Mouse (Mus musculus): ENCODE measurements at regions not wholly inside any gene's neighbourhood (a gene's known extent, or its start where the extent isn't known, plus 50 kb on each side); places are given as distances from the start of the nearest gene placed in this dataset.
A peak's percentile ranks its signal among the peaks of the same experiment; 100 is the strongest.

GRCm38 (mm10) chr16:92988000-92988399, 162.1 kb upstream of the Runx1 start:
- Histone ChIP-seq H3K9me3 (replicated peaks; ENCODE audit: low read length) (no peaks in the 10 kb centered on the region), H3K4me3 (replicated peaks; ENCODE audit: low read depth, low read length) (no peak overlapping the region), H3K4me2 (ENCODE audit: low read length) (no peak overlapping the region), H3K27ac (no peak overlapping the region), H3K27me3 (ENCODE audit: insufficient read depth, low read length) (no peaks in the 10 kb centered on the region), H3K9ac (ENCODE audit: low read depth, low read length) (no peak overlapping the region), H3K36me3 (ENCODE audit: insufficient read depth, low read length) (no peaks in the 10 kb centered on the region), H3K4me1 (replicated peaks; ENCODE audit: insufficient read depth, low read length) (no peaks in the 10 kb centered on the region)
- TF ChIP-seq CTCF (IDR thresholded peaks at IDR 0.05; ENCODE audit: low read depth): peak; percentile 44; the same call in 1 of the 2 replicates
- ATAC-seq (replicated peaks; ENCODE audit: low FRiP score, low read depth) (no peak), DNase-seq (ENCODE audit: low spot score) (no peak)
- 91% methylated on average over 3 of the region's 3 CpGs for whole genome bisulfite sequencing

GRCm38 (mm10) chr16:92985768-92986167, 159.8 kb upstream of the Runx1 start:
- Histone ChIP-seq H3K9me3 (replicated peaks; ENCODE audit: low read length) (no peaks in the 10 kb centered on the region; the same call in 1 of the 2 replicates), H3K4me3 (replicated peaks; ENCODE audit: low read depth, low read length) (no peak overlapping the region), H3K27me3 (ENCODE audit: insufficient read depth, low read length) (no peaks in the 10 kb centered on the region), H3K4me2 (ENCODE audit: low read length) (no peak overlapping the region), H3K4me1 (replicated peaks; ENCODE audit: insufficient read depth, low read length) (no peaks in the 10 kb centered on the region), H3K9ac (ENCODE audit: low read depth, low read length) (no peak overlapping the region), H3K27ac (no peak overlapping the region), H3K36me3 (ENCODE audit: insufficient read depth, low read length) (no peaks in the 10 kb centered on the region)
- 63% methylated on average over 6 of the region's 6 CpGs for WGBS
- no peak for DNase-seq (ENCODE audit: low spot score)
- TF ChIP-seq CTCF (IDR thresholded peaks at IDR 0.05; ENCODE audit: low read depth): no peak
- ATAC-seq (replicated peaks; ENCODE audit: low FRiP score, low read depth): no peak

- DNase-seq (ENCODE audit: low spot score) (no peak), ATAC-seq (replicated peaks; ENCODE audit: low FRiP score, low read depth) (no peak)
- no peaks in the 10 kb centered on the region for H3K36me3 ChIP-seq (ENCODE audit: insufficient read depth, low read length)
- H3K4me1 ChIP-seq (replicated peaks; ENCODE audit: insufficient read depth, low read length): no peaks in the 10 kb centered on the region
- no peaks in the 10 kb centered on the region for H3K27me3 ChIP-seq (ENCODE audit: insufficient read depth, low read length)
- H3K4me3 ChIP-seq (replicated peaks; ENCODE audit: low read depth, low read length): no peak overlapping the region
- H3K27ac ChIP-seq: no peak overlapping the region
- H3K9me3 ChIP-seq (replicated peaks; ENCODE audit: low read length): no peaks in the 10 kb centered on the region; the same call in 1 of the 2 replicates
- H3K4me2 ChIP-seq (ENCODE audit: low read length): no peak overlapping the region
- 93% methylated on average over 7 of the region's 7 CpGs for WGBS
- no peak overlapping the region for H3K9ac ChIP-seq (ENCODE audit: low read depth, low read length)
- TF ChIP-seq CTCF (IDR thresholded peaks at IDR 0.05; ENCODE audit: low read depth): no peak
Observed at GRCm38 (mm10) chr16:92982934-92983333, 157.0 kb upstream of the Runx1 start.

- Histone ChIP-seq H3K4me1 (replicated peaks; ENCODE audit: insufficient read depth, low read length) (no peaks in the 10 kb centered on the region), H3K27me3 (ENCODE audit: insufficient read depth, low read length) (no peaks in the 10 kb centered on the region), H3K9ac (ENCODE audit: low read depth, low read length) (no peak overlapping the region), H3K4me2 (ENCODE audit: low read length) (no peak overlapping the region), H3K36me3 (ENCODE audit: insufficient read depth, low read length) (no peaks in the 10 kb centered on the region), H3K4me3 (replicated peaks; ENCODE audit: low read depth, low read length) (no peak overlapping the region), H3K27ac (no peak overlapping the region), H3K9me3 (replicated peaks; ENCODE audit: low read length) (no peaks in the 10 kb centered on the region; the same call in 1 of the 2 replicates)
- DNase-seq (ENCODE audit: low spot score): peak; percentile 23
- no peak for TF ChIP-seq CTCF (IDR thresholded peaks at IDR 0.05; ENCODE audit: low read depth)
- WGBS: 33% methylated on average over 11 of the region's 11 CpGs
- ATAC-seq (replicated peaks; ENCODE audit: low FRiP score, low read depth): no peak; the same call in 1 of the 2 replicates
Observed at GRCm38 (mm10) chr16:92979620-92980330, 153.8 kb upstream of the Runx1 start.

- Histone ChIP-seq H3K9ac (ENCODE audit: low read depth, low read length) (no peak overlapping the region), H3K36me3 (ENCODE audit: insufficient read depth, low read length) (no peaks in the 10 kb centered on the region), H3K4me2 (ENCODE audit: low read length) (no peak overlapping the region), H3K9me3 (replicated peaks; ENCODE audit: low read length) (no peaks in the 10 kb centered on the region), H3K27ac (no peak overlapping the region), H3K4me1 (replicated peaks; ENCODE audit: insufficient read depth, low read length) (no peaks in the 10 kb centered on the region), H3K27me3 (ENCODE audit: insufficient read depth, low read length) (no peaks in the 10 kb centered on the region), H3K4me3 (replicated peaks; ENCODE audit: low read depth, low read length) (no peak overlapping the region)
- no peak for TF ChIP-seq CTCF (IDR thresholded peaks at IDR 0.05; ENCODE audit: low read depth)
- peak; percentile 36 for DNase-seq (ENCODE audit: low spot score)
- ATAC-seq (replicated peaks; ENCODE audit: low FRiP score, low read depth): no peak; the same call in 1 of the 2 replicates
- 38% methylated on average over 8 of the region's 8 CpGs for WGBS
Observed at GRCm38 (mm10) chr16:92976097-92976496, 150.1 kb upstream of the Runx1 start.

- H3K4me2 ChIP-seq (ENCODE audit: low read length): no peak overlapping the region
- TF ChIP-seq CTCF (IDR thresholded peaks at IDR 0.05; ENCODE audit: low read depth): no peak
- H3K4me1 ChIP-seq (replicated peaks; ENCODE audit: insufficient read depth, low read length): no peaks in the 10 kb centered on the region
- no peak for DNase-seq (ENCODE audit: low spot score)
- no peaks in the 10 kb centered on the region for H3K9me3 ChIP-seq (replicated peaks; ENCODE audit: low read length)
- H3K4me3 ChIP-seq (replicated peaks; ENCODE audit: low read depth, low read length): no peak overlapping the region
- 83% methylated on average over 8 of the region's 8 CpGs for WGBS
- ATAC-seq (replicated peaks; ENCODE audit: low FRiP score, low read depth): no peak
- H3K27ac ChIP-seq: no peak overlapping the region
- H3K9ac ChIP-seq (ENCODE audit: low read depth, low read length): no peak overlapping the region
- no peaks in the 10 kb centered on the region for H3K27me3 ChIP-seq (ENCODE audit: insufficient read depth, low read length)
- H3K36me3 ChIP-seq (ENCODE audit: insufficient read depth, low read length): no peaks in the 10 kb centered on the region
Observed at GRCm38 (mm10) chr16:92975090-92975489, 149.1 kb upstream of the Runx1 start.

Data from kidney, postnatal 0 days (tissue).